22 mouse cellular contexts compared by ENCODE assay signal in the genomic region with DNA sequence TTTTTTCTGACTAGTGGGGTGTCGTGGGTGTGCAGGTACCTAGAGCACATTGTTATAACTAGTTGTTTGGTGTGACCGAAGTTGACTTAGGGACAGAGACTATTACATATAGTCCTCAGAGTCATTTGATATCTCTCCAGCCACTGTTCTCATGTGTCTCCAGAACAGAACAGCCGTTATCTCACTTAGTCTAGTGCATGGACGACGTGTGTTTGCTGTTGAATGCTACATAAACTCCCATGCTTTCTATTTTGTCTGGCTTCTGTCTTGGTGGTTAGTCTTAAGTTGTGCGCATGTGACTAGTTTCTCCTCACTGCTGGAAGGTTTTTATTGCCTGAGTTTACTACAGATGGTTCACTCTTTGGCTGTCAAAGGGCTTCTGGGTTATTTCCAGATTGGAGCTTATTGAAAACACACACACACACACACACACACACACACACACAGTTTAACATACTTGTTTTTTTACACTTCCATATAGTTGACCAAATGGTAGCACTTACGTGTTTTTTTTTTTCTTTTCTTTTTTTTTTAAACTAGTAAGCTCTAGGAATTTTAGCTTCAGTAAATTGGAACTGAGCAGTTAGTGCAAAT. TPM values are rescaled to one million over a fixed set of nuclear protein-coding genes. Genes with fewer than 3 reads are reported as not detected.
A peak's percentile ranks its signal among the peaks of the same experiment; 100 is the strongest.
DNase-seq lines count a peak whose midpoint lies in the region; ATAC-seq and TF ChIP-seq lines count a peak whose summit lies in the region.
"Had no signal": no experiment of that assay in that cellular context is flagged by ENCODE, and none has a peak within 500 bp of the region (broad histone marks: within the 10 kb centered on the region; RNA-seq: fewer than 3 reads in every experiment).

No protein-coding gene starts in this region.

- TF ChIP-seq CTCF in brain, embryonic 14.5 days (IDR thresholded peaks at IDR 0.05; ENCODE audit: borderline replicate concordance, extremely low read depth, insufficient read depth, insufficient read length) = no peak

- intact Hi-C loops in heart, postnatal 25 days (cut with DNase I) = loop anchor here (10.0 kb wide), 1 partner anchor 165 kb away; no protein-coding TSS in a partner anchor

- WGBS in heart, embryonic 11.5 days (ENCODE audit: insufficient replicate concordance) = 43% methylated on average over 7 of the region's 7 CpGs
- 33% methylated on average over 7 of the region's 7 CpGs for WGBS in liver, embryonic 16.5 days (ENCODE audit: insufficient replicate concordance)

- peak overlapping the region; percentile 9; the same call in 1 of the 2 replicates for H3K4me2 ChIP-seq in heart, embryonic 11.5 days
- no peak overlapping the region for H3K4me2 ChIP-seq in liver, embryonic 16.5 days (ENCODE audit: low read depth, low read length)
- H3K4me2 ChIP-seq: hindbrain, embryonic 13.5 days; midbrain, embryonic 11.5 days had no signal

- H3K27ac ChIP-seq in heart, embryonic 11.5 days (ENCODE audit: low read depth, low read length) = 0 out of 2 replicates have a peak overlapping the region, but pooled peaks have one; percentile 29
- H3K27ac ChIP-seq in liver, embryonic 16.5 days (ENCODE audit: low read length) = no peak overlapping the region
- H3K27ac ChIP-seq: hindbrain, embryonic 13.5 days; left cerebral cortex, adult 2 months had no signal

- H3K4me3 ChIP-seq in heart, embryonic 11.5 days (ENCODE audit: low read depth, low read length) = no peak overlapping the region
- H3K4me3 ChIP-seq in liver, embryonic 16.5 days (ENCODE audit: low read depth, low read length) = no peak overlapping the region
- H3K4me3 ChIP-seq: hindbrain, embryonic 13.5 days; left cerebral cortex, adult 2 months had no signal

- peaks cover 71% of the 10 kb centered on the region for H3K4me1 ChIP-seq in heart, embryonic 11.5 days (ENCODE audit: control insufficient read depth, insufficient read depth, low read length)
- peaks cover 31% of the 10 kb centered on the region for H3K4me1 ChIP-seq in liver, embryonic 16.5 days (ENCODE audit: control insufficient read depth, low read depth, low read length)

- no peaks in the 10 kb centered on the region for H3K9me3 ChIP-seq in heart, embryonic 11.5 days (replicated peaks; ENCODE audit: control insufficient read depth, low read length)
- H3K9me3 ChIP-seq in liver, embryonic 16.5 days (replicated peaks; ENCODE audit: control insufficient read depth, low read length) = no peaks in the 10 kb centered on the region
- H3K9me3 ChIP-seq: hindbrain, embryonic 13.5 days had no signal

- no peaks in the 10 kb centered on the region for H3K36me3 ChIP-seq in heart, embryonic 11.5 days (ENCODE audit: control insufficient read depth, insufficient read depth, low read length)
- H3K36me3 ChIP-seq in liver, embryonic 16.5 days (ENCODE audit: control insufficient read depth, insufficient read depth) = no peaks in the 10 kb centered on the region
- H3K36me3 ChIP-seq: hindbrain, embryonic 13.5 days had no signal

- no peak for TF ChIP-seq POLR2A in brain, embryonic 14.5 days (IDR thresholded peaks at IDR 0.05; ENCODE audit: borderline replicate concordance, extremely low read depth, insufficient read depth, insufficient read length, poor library complexity, severe bottlenecking)

- no peaks in the 10 kb centered on the region for H3K27me3 ChIP-seq in heart, embryonic 11.5 days (ENCODE audit: control insufficient read depth, insufficient read depth, low read length)
- H3K27me3 ChIP-seq in liver, embryonic 16.5 days (ENCODE audit: control insufficient read depth, insufficient read depth, low read depth, low read length) = no peaks in the 10 kb centered on the region
- H3K27me3 ChIP-seq: hindbrain, embryonic 13.5 days had no signal

- peak; percentile 24 for DNase-seq in heart, adult 8-10 months (ENCODE audit: low spot score)
- DNase-seq in heart, postnatal 25 days (ENCODE audit: low spot score) = no peak
- DNase-seq in brain, embryonic 14.5 days (ENCODE audit: low read depth) = peak; percentile 57
- no peak for DNase-seq in layer of hippocampus, adult 9-10 months (ENCODE audit: low spot score)
- no peak for DNase-seq in cerebellum, adult 11-12 months
- DNase-seq: cerebellum, postnatal 14 days; gastrocnemius, postnatal 10 days; kidney, adult 2 months; kidney, postnatal 36 days; layer of hippocampus, adult 9-11 months; left cerebral cortex, postnatal 4 days; lung, adult 18-20 months; lung, postnatal 4 days; retina, postnatal 1 day; right cerebral cortex, postnatal 4 days; thymus, adult 2 months had no signal

- no peak overlapping the region for H3K9ac ChIP-seq in heart, embryonic 11.5 days (ENCODE audit: low read depth, low read length)
- no peak overlapping the region for H3K9ac ChIP-seq in liver, embryonic 16.5 days (ENCODE audit: low read depth, low read length)
- H3K9ac ChIP-seq: hindbrain, embryonic 13.5 days had no signal

- no peak for ATAC-seq in heart, embryonic 11.5 days (replicated peaks; ENCODE audit: insufficient number of reproducible peaks, low FRiP score, low TSS enrichment)
- ATAC-seq in liver, embryonic 16.5 days (ENCODE audit: low read depth) = 0 out of 2 replicates have a peak, but pooled peaks have one; percentile 8
- ATAC-seq: inflammation-experienced regulatory T-cells, adult 6 months had no signal

RNA-seq across cellular contexts. Expression of gene Zfand3, which starts 25.2 kb away (rescaled TPM):
- total RNA-seq in heart, adult 8-10 months (2022) = 100 to 1,000 TPM; 132 to 150 (median 148) TPM
- 100 to 1,000 TPM; 127 to 128 TPM for total RNA-seq in heart, postnatal 25 days (2021)
- 145 and 146 TPM in 2 replicates for polyA plus RNA-seq in brain, embryonic 14.5 days (2012; rRNA removed)
- 49.5 and 51.4 TPM in 2 replicates for polyA plus RNA-seq in heart, embryonic 11.5 days (2014; fragmentation: Nextera tagmentation; extraction: Ambion mirVana)
- 16.3 and 16.9 TPM in 2 replicates for polyA plus RNA-seq in liver, embryonic 16.5 days (2015; fragmentation: Nextera tagmentation; extraction: Ambion mirVana)

RNA-seq across cellular contexts. Expression of gene Mdga1, which starts 59.8 kb away (rescaled TPM):
- total RNA-seq in heart, adult 8-10 months (2022) = 10 to 100 TPM; 15.6 to 17.3 (median 16.4) TPM
- total RNA-seq in heart, postnatal 25 days (2021) = 10 to 100 TPM; 14.0 to 18.3 TPM
- polyA plus RNA-seq in brain, embryonic 14.5 days (2012; rRNA removed) = 38.1 and 58.9 TPM in 2 replicates
- 1.7 and 1.8 TPM in 2 replicates for polyA plus RNA-seq in heart, embryonic 11.5 days (2014; fragmentation: Nextera tagmentation; extraction: Ambion mirVana)
- polyA plus RNA-seq in liver, embryonic 16.5 days (2015; fragmentation: Nextera tagmentation; extraction: Ambion mirVana) = 1.6 and 1.9 TPM in 2 replicates
- polyA plus RNA-seq: inflammation-experienced regulatory T-cells, adult 6 months had no signal

Comparison
In these comparisons a context has a peak if more than half of its experiments do, and no peak if none do; other contexts are left out.
1. DNase-seq: peak in heart, adult 8-10 months (single experiment) and brain, embryonic 14.5 days (single experiment); none in heart, postnatal 25 days (single experiment), layer of hippocampus, adult 9-10 months (single experiment) and cerebellum, adult 11-12 months (single experiment).
2. RNA of gene Mdga1, which starts 59.8 kb away (polyA plus RNA-seq): 38.1 to 58.9 TPM in brain, embryonic 14.5 days; 1.6 to 1.9 TPM in liver, embryonic 16.5 days and 1.7 to 1.8 TPM in heart, embryonic 11.5 days; every median in the first group is over 10 times any median in the second.